Mouse (Mus musculus): ENCODE data around the gene Il22. TPM values are rescaled to one million over a fixed set of nuclear protein-coding genes. Genes with fewer than 3 reads are reported as not detected.
"Not testable (repeated sequence)": the region's sequence is repeated elsewhere in the genome, so short reads cannot be mapped to it uniquely, and the experiment has no call there.

Gene Il22
- polyA plus RNA-seq, 1 experiment from 2014 or later: not detected

GRCm38 (mm10) chr10:118240680-118241079 lies 35.9 kb downstream of the Il22 start, which contains the start of gene Gm32717:
TSS of gene Gm32717 (minus strand) at chr10:118240780.
- WGBS: no CpG with 5 or more reads among the region's 13 CpGs
- not testable (repeated sequence) for H3K9me3 ChIP-seq; H3K4me1 ChIP-seq; H3K27me3 ChIP-seq; ATAC-seq (ENCODE audit: borderline replicate concordance, extremely low read depth, low FRiP score, low TSS enrichment); H3K36me3 ChIP-seq; H3K9ac ChIP-seq; H3K4me3 ChIP-seq; H3K4me2 ChIP-seq; H3K27ac ChIP-seq

- not testable (repeated sequence) for H3K4me3 ChIP-seq; H3K9ac ChIP-seq; ATAC-seq (ENCODE audit: borderline replicate concordance, extremely low read depth, low FRiP score, low TSS enrichment); H3K4me1 ChIP-seq; H3K9me3 ChIP-seq; H3K27ac ChIP-seq; H3K4me2 ChIP-seq; H3K27me3 ChIP-seq; H3K36me3 ChIP-seq
- WGBS: 56% methylated on average over 11 of the region's 11 CpGs
Observed at GRCm38 (mm10) chr10:118249006-118249595, 44.4 kb downstream of the Il22 start.

GRCm38 (mm10) chr10:118250852-118251295 lies 46.1 kb downstream of the Il22 start:
- Histone ChIP-seq H3K4me1 (no peaks in the 10 kb centered on the region), H3K4me3 (no peak overlapping the region), H3K9me3 (no peaks in the 10 kb centered on the region), H3K27ac (no peak overlapping the region), H3K4me2 (no peak overlapping the region), H3K36me3 (no peaks in the 10 kb centered on the region), H3K27me3 (no peaks in the 10 kb centered on the region), H3K9ac (no peak overlapping the region)
- 38% methylated on average over 10 of the region's 10 CpGs for WGBS
- no peak for ATAC-seq (ENCODE audit: borderline replicate concordance, extremely low read depth, low FRiP score, low TSS enrichment)

- not testable (repeated sequence) for H3K4me1 ChIP-seq; H3K9ac ChIP-seq; H3K4me3 ChIP-seq; H3K27ac ChIP-seq; ATAC-seq (ENCODE audit: borderline replicate concordance, extremely low read depth, low FRiP score, low TSS enrichment); H3K9me3 ChIP-seq; H3K4me2 ChIP-seq; H3K36me3 ChIP-seq; H3K27me3 ChIP-seq
- WGBS: no CpG with 5 or more reads among the region's 13 CpGs
Observed at GRCm38 (mm10) chr10:118258388-118258787, 53.6 kb downstream of the Il22 start, which contains the start of gene Gm32802. TSS of gene Gm32802 (plus strand) at chr10:118258688.

Other genes starting within 250 kb of the Il22 start
- 36.6 and 40.3 TPM in 2 replicates for gene Mdm1, start 63.1 kb upstream of the Il22 start, polyA plus RNA-seq (2015; fragmentation: Nextera tagmentation; extraction: Ambion mirVana)
- gene Gm32717, start 35.8 kb downstream of the Il22 start, polyA plus RNA-seq (2015; fragmentation: Nextera tagmentation; extraction: Ambion mirVana): not detected in 2 replicates
- gene Gm32802, start 53.7 kb downstream of the Il22 start, polyA plus RNA-seq (2015; fragmentation: Nextera tagmentation; extraction: Ambion mirVana): not detected in 2 replicates
- gene Iltifb, start 90.1 kb downstream of the Il22 start, polyA plus RNA-seq (2015; fragmentation: Nextera tagmentation; extraction: Ambion mirVana): not detected in 2 replicates
- 0.09 TPM in 1 of 2 replicates, not detected in the other for gene Gm9040, start 122.0 kb downstream of the Il22 start, polyA plus RNA-seq (2015; fragmentation: Nextera tagmentation; extraction: Ambion mirVana)
- gene Gm9044, start 127.5 kb downstream of the Il22 start, polyA plus RNA-seq (2015; fragmentation: Nextera tagmentation; extraction: Ambion mirVana): 0.09 TPM in 1 of 2 replicates, not detected in the other
- not detected in 2 replicates for gene Gm9045, start 132.9 kb downstream of the Il22 start, polyA plus RNA-seq (2015; fragmentation: Nextera tagmentation; extraction: Ambion mirVana)
- not detected in 2 replicates for gene Gm9046, start 138.3 kb downstream of the Il22 start, polyA plus RNA-seq (2015; fragmentation: Nextera tagmentation; extraction: Ambion mirVana)
- gene Gm9048, start 143.7 kb downstream of the Il22 start, polyA plus RNA-seq (2015; fragmentation: Nextera tagmentation; extraction: Ambion mirVana): not detected in 2 replicates
- not detected in 2 replicates for gene Gm9049, start 149.2 kb downstream of the Il22 start, polyA plus RNA-seq (2015; fragmentation: Nextera tagmentation; extraction: Ambion mirVana)
- not detected in 2 replicates for gene Ifng, start 236.1 kb downstream of the Il22 start, polyA plus RNA-seq (2015; fragmentation: Nextera tagmentation; extraction: Ambion mirVana)

Measured in lung, embryonic 15.5 days (tissue).